Mouse (Mus musculus): ENCODE results near the gene Slc13a5.

GRCm38 (mm10) chr11:72307461-72307860, 40.4 kb upstream of the Slc13a5 start:
- no peak for TF ChIP-seq CTCF (IDR thresholded peaks at IDR 0.05; ENCODE audit: extremely low read depth, insufficient read length, insufficient replicate concordance, low read depth, low read length)
- TF ChIP-seq POLR2A (IDR thresholded peaks at IDR 0.05; ENCODE audit: low read depth, low read length): no peak

All from small intestine, adult 2 months (tissue).